Mouse (Mus musculus): Measurements from ENCODE around the gene Tmem156. TPM values are rescaled to one million over a fixed set of nuclear protein-coding genes. Genes with fewer than 3 reads are reported as not detected.

The Tmem156 gene
- polyA plus RNA-seq, 1 experiment, result 0.30 TPM

DNA sequence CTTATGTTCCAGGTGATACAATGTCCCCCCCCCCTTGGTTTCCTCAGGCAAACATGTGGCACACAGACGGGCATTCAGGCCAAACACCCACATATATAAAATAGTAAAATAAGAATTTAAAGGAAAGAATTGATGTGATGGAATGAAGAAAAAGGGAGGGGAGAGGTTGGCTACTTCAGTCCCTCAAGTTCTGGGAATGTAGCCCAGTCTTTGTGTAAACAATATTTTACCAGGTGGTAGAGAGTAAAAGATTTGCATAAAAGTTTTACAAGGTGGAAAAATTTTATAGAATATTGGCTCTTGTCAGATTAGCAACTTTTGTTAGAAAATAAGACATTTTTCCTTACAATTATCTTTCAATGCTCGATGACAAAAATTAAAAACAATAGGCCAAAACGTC is 4.9 kb upstream of the Tmem156 start:
- no peak for DNase-seq (ENCODE audit: low read depth)

DNA sequence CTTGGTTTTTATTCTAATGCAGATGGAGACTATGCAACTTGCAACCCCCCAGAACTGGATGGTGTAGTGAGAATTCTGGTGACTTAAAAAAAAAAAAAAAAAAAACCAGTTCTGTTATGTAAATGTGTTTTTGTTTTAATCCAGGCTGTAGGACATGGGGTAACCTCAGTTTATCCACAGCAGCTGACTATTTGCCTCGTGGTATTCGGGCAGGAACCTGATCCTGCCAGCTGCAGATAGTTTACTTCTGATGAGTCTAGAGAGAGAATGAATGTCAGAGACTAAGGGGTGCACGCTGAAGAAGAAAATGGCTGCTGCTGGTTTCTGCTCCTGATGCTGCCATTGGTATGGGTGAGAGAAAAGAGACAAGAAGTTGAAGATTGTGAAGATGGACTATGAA is 4.2 kb upstream of the Tmem156 start:
- DNase-seq (ENCODE audit: low read depth), result no peak

DNA sequence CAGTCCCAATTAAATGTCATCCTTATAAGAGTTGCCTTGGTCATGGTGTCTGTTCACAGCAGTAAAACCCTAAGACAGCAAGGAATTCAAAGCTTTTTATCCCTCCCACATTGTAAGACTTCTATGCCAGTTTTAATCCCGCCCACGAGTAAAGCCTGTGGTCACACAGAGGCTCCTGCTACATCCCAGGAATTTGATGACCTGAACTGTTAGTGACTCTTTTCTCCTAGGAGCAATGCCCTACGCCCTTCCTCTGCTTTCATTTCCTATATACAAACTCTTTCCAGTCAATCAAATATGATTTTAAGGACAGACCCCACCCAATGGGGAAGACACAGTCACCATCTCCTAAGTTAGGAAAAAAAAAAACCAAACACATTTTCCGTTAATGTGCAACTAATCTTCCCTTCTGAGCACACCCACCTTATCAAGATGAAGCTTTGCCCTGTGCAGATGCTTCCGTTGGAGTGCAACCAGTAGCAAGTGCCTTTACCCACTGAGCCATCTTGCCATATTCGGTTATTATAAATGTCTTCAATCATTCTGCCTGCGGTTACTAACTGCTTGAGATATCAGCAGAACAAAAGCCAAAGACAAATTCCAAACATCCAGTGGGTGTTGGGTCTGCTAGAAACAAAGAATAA is 3.1 kb upstream of the Tmem156 start:
- DNase-seq (ENCODE audit: low read depth), result no peak

DNA sequence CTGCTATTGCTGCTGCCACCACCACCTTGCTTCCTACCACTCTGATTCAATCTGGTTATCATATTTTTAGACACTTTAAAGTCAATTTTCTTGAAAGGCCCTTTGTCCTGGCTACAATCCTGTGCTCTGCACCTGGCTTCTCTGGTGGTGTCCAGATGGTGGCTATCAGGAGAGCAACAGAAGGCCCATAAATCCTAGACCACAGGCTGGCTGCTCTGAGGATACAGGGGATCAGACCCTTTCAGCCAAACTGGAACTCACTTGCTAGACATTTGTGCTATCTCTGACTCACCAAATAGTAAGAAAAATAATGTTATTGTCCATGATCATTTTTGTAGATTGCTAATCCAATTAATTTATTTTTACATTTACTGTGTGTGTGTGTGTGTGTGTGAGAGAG is 1.8 kb upstream of the Tmem156 start:
- DNase-seq (ENCODE audit: low read depth), result no peak

DNA sequence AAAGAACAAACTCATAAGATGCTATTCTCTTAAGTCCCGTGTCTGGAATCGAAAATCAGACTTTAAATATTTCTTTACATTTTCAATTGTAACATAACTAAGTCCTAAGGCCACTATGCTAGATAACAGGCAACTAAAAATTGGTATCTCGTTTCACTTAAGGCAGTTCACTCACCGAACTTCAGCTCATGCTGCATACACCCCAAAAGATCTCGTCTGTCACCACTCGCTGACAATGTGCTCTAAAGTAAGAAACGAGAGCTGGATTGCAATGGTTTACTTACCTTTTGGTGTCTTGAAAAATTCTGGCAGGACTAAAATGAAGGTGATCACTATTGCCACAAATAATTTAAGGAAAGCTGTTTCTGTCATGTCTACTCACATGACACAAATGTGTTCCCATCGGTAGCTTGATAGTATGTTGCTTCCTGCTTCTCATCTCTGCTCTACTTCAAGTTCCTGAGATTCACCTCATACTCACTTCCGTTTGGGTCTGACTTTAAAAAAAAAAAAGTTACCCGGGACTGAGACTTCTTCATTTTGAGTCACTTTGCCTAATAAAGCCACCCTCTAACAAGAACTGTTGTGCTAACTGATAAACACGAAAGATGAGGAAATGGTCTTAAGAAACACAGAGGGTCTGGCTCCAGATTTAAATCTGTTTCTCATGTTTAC is 611 bp downstream of the Tmem156 start:
- no peak for DNase-seq (ENCODE audit: low read depth)

DNA sequence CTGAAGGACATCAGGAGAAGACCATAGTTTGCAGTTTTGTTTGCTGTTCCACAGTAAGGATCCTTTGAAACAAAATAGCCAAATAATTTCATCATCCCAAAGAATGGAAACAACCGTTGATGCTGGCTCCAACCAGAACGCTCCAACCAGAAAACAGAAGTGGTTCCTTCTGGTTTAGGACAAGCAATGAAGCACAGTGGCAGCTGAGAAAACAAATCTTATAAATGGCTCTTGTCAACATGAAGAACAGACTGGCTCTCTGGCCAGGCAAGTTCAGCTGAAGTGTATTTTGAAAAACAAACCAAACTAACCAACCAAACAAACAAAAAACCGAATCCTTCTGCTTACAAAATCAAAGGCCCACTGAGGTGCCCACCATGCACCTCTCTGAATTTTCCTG is 2.2 kb downstream of the Tmem156 start:
- DNase-seq (ENCODE audit: low read depth), result no peak

DNA sequence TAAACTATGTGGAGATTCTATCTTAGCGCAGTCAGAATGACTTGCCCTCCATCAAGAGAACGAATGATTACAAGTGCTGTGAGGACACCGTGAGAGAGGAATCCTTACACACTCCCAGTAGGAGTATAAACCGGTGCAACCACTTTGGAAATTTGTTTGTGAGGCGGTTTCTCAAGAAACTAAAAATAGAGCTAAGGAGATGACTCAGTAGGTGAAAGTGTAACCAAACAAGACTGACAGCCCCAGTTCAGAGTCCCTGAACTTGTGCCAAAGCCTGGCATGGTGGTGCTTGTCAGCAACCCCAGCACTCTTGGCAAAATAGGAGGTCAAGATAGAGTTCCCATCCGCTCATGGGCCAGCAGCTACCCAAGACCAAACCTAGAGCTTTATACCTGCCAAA is 5.4 kb downstream of the Tmem156 start:
- DNase-seq (ENCODE audit: low read depth), result peak; percentile 98

DNA sequence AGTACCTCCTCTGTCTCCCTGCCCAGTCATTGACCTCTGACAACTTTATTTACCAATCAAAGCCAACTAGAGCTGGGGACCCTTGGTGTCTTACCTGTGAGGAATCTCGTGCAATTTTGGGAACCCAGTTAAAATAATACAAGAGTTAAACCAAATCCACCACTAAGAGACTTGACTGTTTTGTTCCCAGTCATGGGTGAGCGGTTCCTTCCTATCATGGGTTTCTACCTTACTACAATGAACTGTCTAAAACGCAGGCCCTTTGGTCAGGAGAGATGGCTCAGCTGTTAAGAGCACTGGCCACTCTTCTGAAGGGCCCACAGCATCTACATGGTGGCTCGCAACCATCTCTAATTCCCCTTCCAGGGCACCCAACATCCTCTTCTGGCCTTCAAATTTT is 10.1 kb downstream of the Tmem156 start:
- DNase-seq (ENCODE audit: low read depth), result no peak

DNA sequence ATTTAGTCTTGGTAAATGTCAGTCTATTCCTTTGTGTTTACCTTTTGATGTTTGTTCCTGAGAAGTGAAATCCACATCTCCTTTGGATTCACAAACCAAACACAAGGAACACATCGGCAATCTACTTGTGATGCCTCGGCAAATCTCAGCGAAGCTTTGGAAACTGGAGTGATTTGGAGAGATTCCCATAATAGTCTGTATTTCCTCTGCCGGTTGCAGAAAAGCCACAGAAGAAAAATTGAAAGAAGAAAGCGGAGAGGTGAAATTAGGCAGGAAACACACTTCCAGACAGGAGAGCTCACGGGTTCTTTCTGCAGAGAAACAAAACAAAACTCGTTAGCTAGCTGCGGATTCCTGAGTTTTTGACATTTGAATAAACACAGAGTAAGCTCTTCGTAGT is 12.1 kb downstream of the Tmem156 start:
- no peak for DNase-seq (ENCODE audit: low read depth)

DNA sequence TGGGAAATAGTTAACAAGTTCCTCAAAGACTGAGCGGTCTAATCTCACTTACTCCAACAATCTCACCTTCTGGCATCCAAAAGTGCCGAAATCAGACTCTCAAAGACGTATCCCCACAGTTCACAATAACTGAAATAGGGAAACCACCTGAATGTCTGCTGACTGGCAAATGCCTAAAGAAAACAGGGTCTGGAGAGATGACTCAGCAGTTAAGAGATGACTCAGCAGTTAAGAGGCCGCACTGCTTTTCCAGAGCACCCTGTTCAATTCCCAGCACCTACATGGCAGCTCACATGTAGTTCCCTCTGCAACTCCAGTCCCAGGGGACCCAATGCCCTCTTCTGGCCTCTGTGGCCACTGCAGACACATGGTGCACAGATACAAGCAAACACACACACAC is 13.9 kb downstream of the Tmem156 start:
- no peak for DNase-seq (ENCODE audit: low read depth)

DNA sequence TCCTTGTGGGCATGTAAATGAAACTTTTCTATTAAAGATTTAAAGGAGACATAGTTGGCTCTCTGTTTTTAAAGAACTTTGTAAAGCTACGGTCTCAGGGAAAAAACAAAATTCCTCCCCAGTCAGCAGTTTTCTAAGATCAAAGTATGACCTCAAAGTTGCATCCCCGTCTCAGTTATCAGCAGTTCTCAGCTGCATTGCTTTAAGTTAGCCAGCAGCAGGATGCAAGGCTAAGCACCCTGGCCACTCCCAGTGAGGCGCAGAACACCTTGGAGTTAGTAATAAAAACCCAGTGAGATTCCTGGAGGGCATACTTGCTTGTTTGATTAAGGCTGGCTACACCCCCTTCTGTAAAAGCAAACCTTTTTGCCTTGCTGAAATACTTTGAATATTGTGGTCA is 15.2 kb downstream of the Tmem156 start:
- DNase-seq (ENCODE audit: low read depth), result no peak

DNA sequence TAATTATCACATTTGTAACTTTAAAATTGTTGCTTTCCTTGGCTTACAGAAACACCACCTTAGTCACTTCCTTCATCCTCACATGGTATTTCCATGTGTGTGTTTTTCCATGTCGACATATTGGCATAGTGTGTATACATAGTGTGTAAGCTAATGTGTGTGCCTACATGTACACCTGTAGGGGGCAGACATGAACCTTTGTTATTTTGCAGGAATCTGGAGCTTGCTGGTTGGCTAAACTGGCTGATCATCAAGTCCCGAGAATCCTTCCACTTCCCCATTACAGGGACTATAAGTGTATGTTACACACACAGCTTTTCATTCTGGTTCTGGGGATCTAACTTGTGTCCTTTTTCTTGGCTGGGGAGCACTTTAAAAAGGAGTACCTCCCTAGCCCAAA is 15.8 kb downstream of the Tmem156 start:
- DNase-seq (ENCODE audit: low read depth), result no peak

DNA sequence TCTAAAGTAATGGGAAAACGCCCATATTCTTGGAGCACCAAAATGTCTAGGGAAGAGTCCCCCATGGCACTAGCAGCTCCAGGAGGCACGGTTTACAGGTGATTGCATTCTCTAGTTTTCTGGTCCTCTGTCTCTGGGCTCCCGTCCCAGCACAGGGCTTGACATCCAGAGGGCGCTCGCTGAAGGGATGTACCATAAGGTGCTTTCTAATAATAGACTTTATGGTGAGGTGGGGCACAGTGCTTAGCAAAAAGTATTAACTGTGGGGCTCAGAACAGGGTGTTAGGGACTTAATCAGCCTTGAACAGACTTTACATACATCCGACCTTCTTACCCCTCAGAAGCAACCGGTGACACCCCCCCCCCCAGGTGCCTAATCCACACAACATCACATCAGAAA is 17.2 kb downstream of the Tmem156 start:
- DNase-seq (ENCODE audit: low read depth), result no peak

DNA sequence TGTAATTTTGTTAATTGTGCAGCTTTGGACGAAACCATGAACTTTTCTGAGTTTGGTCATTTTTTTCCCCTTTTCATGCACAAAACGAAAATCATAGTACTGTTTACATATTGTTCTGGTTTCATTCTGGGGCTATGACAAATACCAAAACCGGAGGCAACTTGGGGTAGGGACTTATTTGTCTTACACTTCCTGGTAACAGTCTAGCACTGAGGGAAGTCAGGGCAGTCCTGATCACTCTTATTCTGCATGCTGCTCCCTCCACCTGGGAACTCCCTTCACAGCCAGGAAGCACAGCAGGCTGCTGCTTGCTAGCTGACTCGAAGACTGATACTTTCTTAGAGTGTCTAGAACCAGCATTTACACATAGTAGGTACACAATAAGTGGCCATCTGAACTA is 18.7 kb downstream of the Tmem156 start:
- no peak for DNase-seq (ENCODE audit: low read depth)

DNA sequence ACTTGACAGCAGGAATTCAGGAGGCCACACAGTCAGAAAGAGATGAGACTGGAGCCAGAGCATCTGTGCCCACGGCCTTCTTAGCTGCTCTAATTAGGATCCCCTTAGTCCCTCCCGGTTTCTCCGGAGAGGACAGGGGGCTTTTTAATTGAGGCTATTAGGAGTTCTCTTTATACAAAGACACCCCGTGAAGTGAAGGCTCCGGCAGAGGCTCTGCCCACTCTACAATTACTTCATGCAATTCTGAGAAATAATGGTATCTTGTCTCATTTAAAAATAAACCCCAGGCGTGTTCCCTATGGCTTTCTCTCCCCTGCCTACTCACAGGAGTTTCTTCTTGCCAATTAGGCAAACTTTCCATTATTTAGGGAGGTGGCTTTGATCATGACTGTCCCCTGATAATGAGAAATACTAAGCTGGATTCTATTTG is 20.2 kb downstream of the Tmem156 start:
- no peak for DNase-seq (ENCODE audit: low read depth)

DNA sequence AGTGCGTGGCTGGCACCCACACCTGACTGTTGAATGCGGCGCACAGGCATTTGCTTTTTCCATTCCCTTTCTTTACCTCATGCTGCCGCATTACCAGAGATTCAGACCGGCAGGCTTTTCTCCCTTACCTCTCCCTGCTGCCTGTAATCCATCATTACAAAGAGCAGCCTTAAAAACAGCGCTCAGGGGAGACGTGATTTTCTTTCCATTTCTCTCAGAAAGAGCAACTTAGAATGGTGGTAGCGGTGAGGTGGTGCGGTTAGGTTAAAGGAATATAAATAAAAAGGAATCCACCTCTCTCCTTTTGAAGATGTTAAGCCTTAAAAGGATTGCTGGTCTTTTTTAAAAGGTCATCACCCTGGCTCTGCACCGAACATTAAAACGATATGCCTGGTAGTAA is 22.1 kb downstream of the Tmem156 start:
- DNase-seq (ENCODE audit: low read depth), result no peak

DNA sequence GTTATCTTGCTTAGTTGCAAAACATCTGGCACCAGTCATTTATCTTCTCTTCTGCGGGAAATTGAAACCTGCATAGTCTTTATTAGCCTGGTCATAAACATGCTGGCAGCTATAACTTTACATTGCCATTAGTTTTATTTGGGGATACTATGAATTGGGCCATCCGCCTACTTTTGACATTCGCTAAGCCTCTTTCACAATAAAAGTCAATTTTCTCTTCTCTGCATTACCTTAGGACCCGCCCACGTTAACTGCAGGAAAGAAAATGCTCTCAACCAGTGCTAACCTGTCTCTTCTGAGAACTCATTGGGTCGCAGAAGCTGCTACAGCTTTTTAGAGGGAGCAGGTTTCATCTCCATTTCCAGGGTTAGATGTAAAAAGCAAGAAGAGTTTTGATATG is 23.8 kb downstream of the Tmem156 start:
- DNase-seq (ENCODE audit: low read depth), result peak; percentile 83

DNA sequence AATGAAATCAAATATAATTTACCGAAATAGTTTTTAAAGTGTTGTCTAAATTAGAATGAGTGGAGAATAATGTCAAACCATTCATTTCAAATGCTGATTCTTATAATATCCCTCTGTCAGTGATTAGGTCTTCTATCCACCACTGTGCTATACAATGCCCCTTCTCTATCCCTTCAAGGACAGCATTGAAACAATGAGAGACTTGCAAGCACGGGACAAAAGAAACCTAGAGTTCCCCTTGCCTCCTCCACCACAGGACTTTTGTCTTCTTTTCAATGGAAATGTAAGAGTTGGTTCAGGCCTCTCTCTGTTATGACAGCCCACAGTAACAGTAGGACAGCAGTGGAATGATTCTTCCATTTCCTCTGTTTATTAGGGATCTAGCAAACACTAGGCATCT is 28.7 kb downstream of the Tmem156 start:
- DNase-seq (ENCODE audit: low read depth), result no peak

DNA sequence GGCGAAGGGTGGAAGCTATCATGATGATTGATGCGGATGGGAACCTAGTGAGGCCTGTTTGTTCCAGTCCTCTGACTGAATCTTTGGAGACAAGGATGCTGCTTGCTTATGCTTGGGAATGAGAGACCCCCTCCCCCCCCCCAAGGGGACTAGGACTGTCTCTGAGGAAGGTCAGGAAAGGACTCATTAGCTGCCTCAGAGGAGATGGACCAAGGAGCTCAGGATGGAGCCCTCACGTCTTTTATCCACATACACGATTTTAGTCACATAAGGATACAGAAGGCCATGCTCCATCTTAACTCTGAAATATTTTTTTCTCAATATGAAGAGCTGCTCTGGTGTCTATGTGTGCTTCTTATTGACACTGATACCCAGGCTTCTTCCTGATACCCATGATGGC is 29.7 kb downstream of the Tmem156 start:
- no peak for DNase-seq (ENCODE audit: low read depth)

DNA sequence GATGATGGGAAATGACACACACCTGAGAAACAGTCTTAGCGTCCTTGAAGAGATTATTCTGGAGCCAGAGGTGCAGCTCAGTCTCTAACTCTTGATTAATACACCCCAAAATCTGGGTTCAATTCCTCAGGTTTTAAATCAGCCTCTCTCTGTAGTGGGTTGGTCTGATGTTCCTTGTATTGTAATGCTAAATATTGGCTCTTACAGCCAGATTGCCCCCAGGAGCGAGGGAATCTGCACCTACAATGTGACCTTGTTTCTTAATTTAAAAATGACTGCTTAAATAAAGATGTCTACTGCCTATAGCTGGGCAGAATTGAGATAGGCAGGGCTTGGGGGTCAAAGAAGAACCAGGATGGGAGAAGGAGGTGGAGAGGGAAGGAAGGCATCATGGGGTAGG is 32.1 kb downstream of the Tmem156 start:
- DNase-seq (ENCODE audit: low read depth), result no peak

DNA sequence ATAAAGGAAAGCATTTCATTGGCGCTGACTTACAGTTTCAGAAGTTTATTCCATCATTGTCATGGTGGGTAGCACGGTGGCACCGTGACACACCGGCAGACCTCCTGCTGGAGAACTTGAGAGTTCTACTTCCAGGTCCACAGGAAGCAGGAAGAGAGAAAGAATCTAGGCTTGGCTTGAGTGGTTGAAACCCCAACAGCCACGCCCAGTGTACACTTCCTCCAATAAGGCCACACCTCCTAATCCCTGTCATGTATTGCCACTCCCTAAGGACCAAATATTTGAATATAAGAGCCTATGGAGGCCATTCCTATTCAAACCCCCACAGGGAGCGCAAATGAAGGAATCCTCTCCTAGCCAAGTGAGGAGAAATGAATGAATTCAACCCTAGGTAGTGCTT is 34.3 kb downstream of the Tmem156 start:
- DNase-seq (ENCODE audit: low read depth), result no peak

DNA sequence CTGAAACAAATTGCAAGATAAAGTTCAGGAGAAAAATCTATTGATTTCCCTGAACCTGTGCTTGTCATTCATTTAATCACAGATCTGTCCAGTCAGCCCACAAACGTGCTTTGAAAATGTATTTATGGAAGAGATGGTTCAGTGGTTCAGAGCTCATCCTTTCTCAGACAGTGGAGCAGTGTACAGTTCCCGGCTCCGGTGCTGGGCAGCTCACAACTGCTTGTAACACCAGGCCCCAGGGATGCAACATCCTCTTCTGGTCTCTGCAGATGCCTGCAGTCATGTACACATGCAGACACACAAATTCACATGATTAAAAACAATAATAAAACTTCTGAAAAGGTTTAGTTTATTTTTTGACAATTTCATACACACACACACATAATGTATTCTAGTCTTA is 40.4 kb downstream of the Tmem156 start:
- no peak for DNase-seq (ENCODE audit: low read depth)

DNA sequence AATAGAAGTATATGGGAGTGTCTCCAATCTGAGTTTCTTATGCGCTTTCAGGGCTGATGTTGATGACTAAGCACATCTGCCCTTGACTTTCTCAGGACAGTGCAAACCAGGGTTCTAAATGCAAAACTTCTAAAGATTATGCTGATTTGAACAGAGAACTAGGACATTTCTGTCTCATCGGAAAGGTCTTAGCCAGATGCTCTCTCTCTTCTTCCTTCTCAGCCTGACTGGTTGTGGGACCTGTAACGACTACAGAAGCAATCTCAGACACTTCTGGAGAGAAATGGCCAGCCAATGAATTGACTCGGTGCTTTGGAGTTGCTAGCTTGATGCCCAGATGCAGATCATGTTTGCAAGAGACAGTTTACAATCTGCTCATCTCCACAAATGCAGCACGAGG is 42.1 kb downstream of the Tmem156 start:
- DNase-seq (ENCODE audit: low read depth), result no peak

DNA sequence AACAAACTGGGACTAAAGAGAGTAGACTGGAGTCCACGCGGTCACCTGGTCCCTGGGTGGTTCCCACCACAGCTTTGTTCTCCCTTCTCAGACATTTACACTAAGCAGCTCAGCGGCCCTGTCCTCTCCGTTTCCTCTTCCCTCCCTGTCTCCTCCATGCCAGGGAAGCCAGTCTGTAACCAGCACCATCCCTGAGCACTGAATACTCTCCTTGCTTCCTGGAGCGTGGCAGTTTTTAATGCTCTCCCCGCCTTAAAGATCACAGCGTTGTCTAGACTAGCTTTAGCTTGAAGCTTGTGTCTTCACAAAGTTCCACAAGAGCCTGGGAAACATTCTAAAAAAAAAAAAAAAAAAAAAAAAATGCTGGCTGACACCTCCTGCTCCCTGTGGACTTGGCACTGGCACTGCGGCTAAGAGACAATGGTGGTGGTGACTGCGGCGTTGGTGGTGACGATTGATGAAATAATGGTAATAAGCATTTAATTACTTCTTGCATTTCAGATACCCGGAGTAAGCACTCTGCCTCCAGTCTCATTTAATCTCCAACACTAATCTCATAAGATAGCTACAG is 44.6 kb downstream of the Tmem156 start:
- DNase-seq (ENCODE audit: low read depth), result no peak
